Mouse (Mus musculus) MEL (cell line): ENCODE measurements around the gene Pafah1b2. TPM values are rescaled to one million over a fixed set of nuclear protein-coding genes. Genes with fewer than 3 reads are reported as not detected.

ENCODE experiments used
- DNase-seq: peaks from one replicate; pipeline ENCODE4 v3.0.0; 2011; ENCODE audit warnings: low read depth, low spot score
- H3K27ac ChIP-seq: 2 replicates; pipeline ENCODE4 v1.5.1; 2012; ENCODE audit warnings: low read depth, mild to moderate bottlenecking, control low read depth, low read length, moderate library complexity; ENCODE audit not compliant: control insufficient read depth
- H3K27me3 ChIP-seq, 2 experiments: fragments of 150-350 bp in 1 of 2; sonication (generic) in 1 of 2; 2 replicates each; pipeline ENCODE4 v1.6.1; 2012; ENCODE audit warnings: low read length in 2 of 2, mild to moderate bottlenecking in 2 of 2, improper control_type of control experiment in 1 of 2, moderate library complexity in 1 of 2; ENCODE audit not compliant: insufficient read depth in 2 of 2, control insufficient read depth in 1 of 2
- H3K36me3 ChIP-seq, 2 experiments: 2 replicates each; pipeline ENCODE4 v1.6.1; 2012 to 2014; ENCODE audit warnings: low read length in 2 of 2, improper control_type of control experiment in 1 of 2, inconsistent platforms in 1 of 2, mild to moderate bottlenecking in 1 of 2; ENCODE audit not compliant: insufficient read depth in 2 of 2, control insufficient read depth in 1 of 2
- H3K4me1 ChIP-seq, 2 experiments: fragments of 150-350 bp in 1 of 2; sonication (generic) in 1 of 2; 2 replicates each; pipeline ENCODE4 v1.6.1; 2012; ENCODE audit warnings: low read length in 2 of 2, improper control_type of control experiment in 1 of 2, mild to moderate bottlenecking in 1 of 2; ENCODE audit not compliant: insufficient read depth in 2 of 2, control insufficient read depth in 1 of 2
- H3K4me3 ChIP-seq, 2 experiments: fragments of 150-350 bp in 1 of 2; sonication (generic) in 1 of 2; 2 replicates each; pipeline ENCODE4 v1.5.1; 2012; ENCODE audit warnings: low read depth in 2 of 2, low read length in 2 of 2, mild to moderate bottlenecking in 2 of 2, moderate library complexity in 2 of 2, control low read depth in 1 of 2, improper control_type of control experiment in 1 of 2; ENCODE audit not compliant: control insufficient read depth in 1 of 2, insufficient read depth in 1 of 2
- H3K79me2 ChIP-seq: 2 replicates; pipeline ENCODE4 v1.6.1; 2012; ENCODE audit warnings: mild to moderate bottlenecking, low read length, moderate library complexity; ENCODE audit not compliant: control insufficient read depth, poor library complexity, insufficient read depth
- H3K9ac ChIP-seq: 2 replicates; pipeline ENCODE4 v1.6.1; 2012; ENCODE audit warnings: low read depth, mild to moderate bottlenecking, control low read depth, low read length, moderate library complexity; ENCODE audit not compliant: control insufficient read depth, poor library complexity, severe bottlenecking
- H3K9me3 ChIP-seq: fragments of 150-350 bp; sonication (generic); replicated peaks from 2 replicates; pipeline ENCODE4 v1.6.1; 2012; ENCODE audit warnings: mild to moderate bottlenecking, low read length, improper control_type of control experiment, moderate library complexity; ENCODE audit not compliant: insufficient read depth
- BHLHE40 ChIP-seq: IDR thresholded peaks from 2 replicates; pipeline ENCODE4 v1.6.1; 2012; ENCODE audit warnings: low read depth, mild to moderate bottlenecking, inconsistent platforms, low read length, improper control_type of control experiment, borderline replicate concordance
- CHD1 ChIP-seq: IDR thresholded peaks from 2 replicates; pipeline ENCODE4 v1.6.1; 2012; ENCODE audit warnings: low read depth, mild to moderate bottlenecking, inconsistent platforms, low read length, improper control_type of control experiment
- EP300 ChIP-seq, 2 experiments: IDR thresholded peaks; 2 replicates each; pipeline ENCODE4 v1.6.1; 2011; ENCODE audit warnings: improper control_type of control experiment in 2 of 2, low read length in 2 of 2, low read depth in 1 of 2, mild to moderate bottlenecking in 1 of 2
- ETS1 ChIP-seq: IDR thresholded peaks from 2 replicates; pipeline ENCODE4 v1.6.1; 2012; ENCODE audit warnings: low read depth, mild to moderate bottlenecking, inconsistent platforms, low read length, improper control_type of control experiment, moderate library complexity
- GABPA ChIP-seq: IDR thresholded peaks from 2 replicates; pipeline ENCODE4 v1.6.1; 2012; ENCODE audit warnings: low read depth, mild to moderate bottlenecking, inconsistent platforms, low read length, improper control_type of control experiment, moderate library complexity
- GATA1 ChIP-seq: IDR thresholded peaks from 2 replicates; pipeline ENCODE4 v1.6.1; 2011; ENCODE audit warnings: low read depth, low read length, improper control_type of control experiment
- HCFC1 ChIP-seq: IDR thresholded peaks from 2 replicates; pipeline ENCODE4 v1.6.1; 2012; ENCODE audit warnings: low read depth, mild to moderate bottlenecking, inconsistent platforms, low read length, improper control_type of control experiment, moderate library complexity
- JUND ChIP-seq: IDR thresholded peaks from 2 replicates; pipeline ENCODE4 v1.6.1; 2011; ENCODE audit warnings: low read depth, mild to moderate bottlenecking, improper control_type of control experiment, low read length
- MAFK ChIP-seq: IDR thresholded peaks from 2 replicates; pipeline ENCODE4 v1.6.1; 2011; ENCODE audit warnings: low read depth, mild to moderate bottlenecking, low read length, improper control_type of control experiment, borderline replicate concordance
- MXI1 ChIP-seq: IDR thresholded peaks from 2 replicates; pipeline ENCODE4 v1.6.1; 2011; ENCODE audit warnings: mild to moderate bottlenecking, low read depth, low read length, improper control_type of control experiment
- MYB ChIP-seq: IDR thresholded peaks from 2 replicates; pipeline ENCODE4 v1.6.1; 2011; ENCODE audit warnings: mild to moderate bottlenecking, low read depth, low read length, improper control_type of control experiment
- POLR2AphosphoS2 ChIP-seq: IDR thresholded peaks from 2 replicates; pipeline ENCODE4 v1.6.1; 2011; ENCODE audit warnings: low read length, improper control_type of control experiment
- POLR2AphosphoS5 ChIP-seq: IDR thresholded peaks from 2 replicates; pipeline ENCODE4 v1.6.1; 2012; ENCODE audit warnings: low read depth, borderline replicate concordance, mild to moderate bottlenecking, inconsistent platforms, low read length, moderate library complexity, mixed read lengths
- RAD21 ChIP-seq: IDR thresholded peaks from 2 replicates; pipeline ENCODE4 v1.6.1; 2011; ENCODE audit warnings: mild to moderate bottlenecking, low read depth, low read length, improper control_type of control experiment
- SIN3A ChIP-seq: IDR thresholded peaks from 2 replicates; pipeline ENCODE4 v1.6.1; 2012; ENCODE audit warnings: low read length, improper control_type of control experiment, inconsistent platforms
- TBP ChIP-seq: IDR thresholded peaks from 2 replicates; pipeline ENCODE4 v1.8.0; 2011; ENCODE audit warnings: low read depth, low read length, improper control_type of control experiment
- TCF12 ChIP-seq: IDR thresholded peaks from 2 replicates; pipeline ENCODE4 v1.6.1; 2014; ENCODE audit warnings: low read depth, mild to moderate bottlenecking, inconsistent platforms, low read length, improper control_type of control experiment, moderate library complexity
- UBTF ChIP-seq: IDR thresholded peaks from 2 replicates; pipeline ENCODE4 v1.6.1; 2012; ENCODE audit warnings: low read depth, mild to moderate bottlenecking, inconsistent platforms, low read length, improper control_type of control experiment, moderate library complexity, borderline replicate concordance; ENCODE audit not compliant: insufficient read depth
- USF2 ChIP-seq, 2 experiments: IDR thresholded peaks; 2 replicates each; pipeline ENCODE4 v1.6.1; 2011 to 2012; ENCODE audit warnings: improper control_type of control experiment in 2 of 2, low read length in 2 of 2, borderline replicate concordance in 1 of 2, inconsistent platforms in 1 of 2, low read depth in 1 of 2, mild to moderate bottlenecking in 1 of 2; ENCODE audit not compliant: insufficient read depth in 1 of 2
- ZC3H11A ChIP-seq: IDR thresholded peaks from 2 replicates; pipeline ENCODE4 v1.6.1; 2012; ENCODE audit warnings: low read depth, mild to moderate bottlenecking, inconsistent platforms, low read length, improper control_type of control experiment
- ZKSCAN1 ChIP-seq: IDR thresholded peaks from 2 replicates; pipeline ENCODE4 v1.6.1; 2012; ENCODE audit warnings: low read depth, mild to moderate bottlenecking, inconsistent platforms, low read length, improper control_type of control experiment, moderate library complexity
- ZMIZ1 ChIP-seq: IDR thresholded peaks from 2 replicates; pipeline ENCODE4 v1.6.1; 2012; ENCODE audit warnings: low read depth, mild to moderate bottlenecking, inconsistent platforms, low read length, improper control_type of control experiment, moderate library complexity
- polyA plus RNA-seq, 2 experiments: library from polyadenylated mRNA; stranded (reverse) in 1 of 2; unstranded in 1 of 2; fragments of >175 nt in 1 of 2; fragments of >200 nt in 1 of 2; gene quantifications; 2 replicates each; pipeline versions ENCODE4 v1.2.1 to v1.2.4; 2012; ENCODE audit warnings: low replicate concordance in 2 of 2, low read depth in 1 of 2; ENCODE audit not compliant: insufficient read length in 2 of 2, insufficient read depth in 1 of 2, missing spikeins in 1 of 2
- total RNA-seq: library from RNA; depleted of rRNA; stranded (reverse); fragments of 300-350 nt; gene quantifications from 2 replicates; pipeline ENCODE4 v1.2.3, GENCODE M21; 2012

Pafah1b2 gene
- total and polyA plus RNA-seq, 3 experiments = 127 to 178 (median 131) TPM

DNA sequence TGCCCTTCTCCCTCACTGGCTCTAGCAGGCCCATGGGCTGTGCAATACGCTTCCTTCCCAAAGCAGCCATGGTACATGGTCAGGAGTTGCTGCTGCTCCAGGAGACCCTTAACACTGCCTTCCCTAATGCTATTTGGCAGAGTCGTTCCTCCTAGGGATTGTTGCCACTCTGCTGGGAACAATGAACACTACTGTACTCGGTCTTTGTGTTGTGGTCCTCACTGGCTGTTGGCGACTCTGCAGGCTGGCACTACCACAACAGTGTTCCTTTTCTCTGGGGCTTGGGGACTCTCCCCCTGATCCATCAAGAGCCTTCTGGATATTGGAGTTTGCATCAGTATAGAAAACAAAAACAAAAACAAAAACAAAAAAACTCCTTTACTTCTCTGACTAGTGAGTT lies 13.5 kb downstream of the Pafah1b2 start:
- TF ChIP-seq TBP = no peak
- TF ChIP-seq SIN3A = no peak
- TF ChIP-seq RAD21 = no peak
- TF ChIP-seq ZMIZ1 = no peak
- no peak for TF ChIP-seq HCFC1
- no peak for TF ChIP-seq ZC3H11A
- no peak for TF ChIP-seq JUND
- no peak for TF ChIP-seq TCF12
- TF ChIP-seq MAFK = no peak
- TF ChIP-seq MXI1 = no peak
- no peak for TF ChIP-seq ZKSCAN1
- TF ChIP-seq CHD1 = no peak
- no peak for TF ChIP-seq EP300 (IDR thresholded peaks at IDR 0.05; ENCODE audit: low read depth in 1 of 2, low read length in 2 of 2)
- TF ChIP-seq BHLHE40 = no peak
- TF ChIP-seq GABPA = no peak
- no peak for TF ChIP-seq POLR2AphosphoS2
- TF ChIP-seq USF2 (IDR thresholded peaks at IDR 0.05; ENCODE audit: borderline replicate concordance in 1 of 2, insufficient read depth in 1 of 2, low read depth in 1 of 2, low read length in 2 of 2) = no peak
- TF ChIP-seq UBTF = no peak
- TF ChIP-seq MYB = no peak
- H3K4me1 ChIP-seq = peaks cover 0 to 6% of the 10 kb centered on the region in 2 experiments; a peak in 1 of 4 replicates
- H3K4me3 ChIP-seq = no peak overlapping the region

DNA sequence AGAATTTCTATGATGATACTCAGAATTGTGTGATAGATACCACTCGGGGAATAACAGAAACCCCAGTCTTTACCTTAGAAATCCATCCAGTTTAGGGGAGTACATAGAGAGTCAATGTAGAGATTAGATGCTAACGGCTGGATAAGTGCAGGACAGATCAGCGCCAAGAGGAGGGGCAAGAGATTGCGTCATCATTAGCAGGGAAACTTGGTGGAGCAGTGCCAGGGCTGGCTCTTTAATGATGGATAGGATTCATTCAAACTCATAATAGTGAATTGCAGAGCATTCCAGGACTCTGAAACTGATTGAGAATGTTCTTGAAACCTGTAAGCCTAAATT lies 27.3 kb downstream of the Pafah1b2 start:
- Histone ChIP-seq H3K4me3 (peak overlapping the region; percentile 77 to 81), H3K27ac (peak overlapping the region; percentile 92), H3K4me1 (peaks cover 6 to 20% of the 10 kb centered on the region in 2 experiments), H3K9me3 (no peaks in the 10 kb centered on the region), H3K9ac (peak overlapping the region; percentile 92), H3K36me3 (peaks cover 0 to 23% of the 10 kb centered on the region in 2 experiments; a peak in 3 of 4 replicates), H3K27me3 (no peaks in the 10 kb centered on the region), H3K79me2 (peaks cover 41% of the 10 kb centered on the region)
- TF ChIP-seq SIN3A (0 out of 2 replicates have a peak, but pooled peaks have one; percentile 7), GATA1 (peak; percentile 58), TCF12 (0 out of 2 replicates have a peak, but pooled peaks have one; percentile 2), POLR2AphosphoS5 (no peak), ETS1 (peak; percentile 44; the same call in 1 of the 2 replicates)
- DNase-seq = peak; percentile 75

More for the DNA sequence above, 13.5 kb downstream of the Pafah1b2 start:
- no peaks in the 10 kb centered on the region for H3K79me2 ChIP-seq
- no peak overlapping the region for H3K9ac ChIP-seq
- DNase-seq = no peak
- no peaks in the 10 kb centered on the region for H3K27me3 ChIP-seq
- H3K9me3 ChIP-seq = no peaks in the 10 kb centered on the region
- H3K36me3 ChIP-seq = peaks cover 0 to 2% of the 10 kb centered on the region in 2 experiments; a peak in 1 of 4 replicates
- no peak overlapping the region for H3K27ac ChIP-seq
